Mouse (Mus musculus) liver, embryonic 14.5 days (tissue): ENCODE data around the gene Ralgps1. TPM values are rescaled to one million over a fixed set of nuclear protein-coding genes. Genes with fewer than 3 reads are reported as not detected.
A peak's percentile ranks its signal among the peaks of the same experiment; 100 is the strongest.
"Not testable (repeated sequence)": the region's sequence is repeated elsewhere in the genome, so short reads cannot be mapped to it uniquely, and the experiment has no call there.

Experiments
- ATAC-seq: fragments of 200-750 bp; cut with Nextera tagmentation; 2 replicates; pipeline ENCODE4 v1.8.0; 2017; ENCODE audit warnings: moderate number of reproducible peaks, mild to moderate bottlenecking, moderate library complexity; ENCODE audit not compliant: insufficient read depth
- DNase-seq, 3 experiments: peaks; one replicate each; pipeline ENCODE4 v3.0.0-alpha.2; 2012 to 2013; ENCODE audit warnings: low read depth in 3 of 3, low spot score in 3 of 3
- H3K27ac ChIP-seq: fragments of 300-500 bp; sonication (generic); 2 replicates; pipeline ENCODE4 v1.5.1; 2014; ENCODE audit warnings: moderate library complexity, mild to moderate bottlenecking, control low read depth, inconsistent platforms
- H3K27me3 ChIP-seq: fragments of 300-500 bp; sonication (generic); 2 replicates; pipeline ENCODE4 v1.6.1; 2014; ENCODE audit warnings: mild to moderate bottlenecking, low read length, moderate library complexity; ENCODE audit not compliant: control insufficient read depth, insufficient read depth
- H3K36me3 ChIP-seq: fragments of 300-500 bp; sonication (generic); replicated peaks from 2 replicates; pipeline ENCODE4 v1.6.1; 2014; ENCODE audit warnings: low read depth; ENCODE audit not compliant: control insufficient read depth, insufficient read depth
- H3K4me1 ChIP-seq, 2 experiments: fragments of 200-500 bp in 1 of 2; fragments of 300-500 bp in 1 of 2; sonication (generic) in 1 of 2; replicated peaks; 2 replicates each; pipeline ENCODE4 v1.6.1; 2012 to 2014; ENCODE audit warnings: antibody characterized with exemption in 1 of 2, inconsistent platforms in 1 of 2, low read length in 1 of 2; ENCODE audit not compliant: control insufficient read depth in 2 of 2, insufficient read depth in 2 of 2
- H3K4me2 ChIP-seq: fragments of 300-500 bp; sonication (generic); 2 replicates; pipeline ENCODE4 v1.6.1; 2014; ENCODE audit warnings: low read depth, mild to moderate bottlenecking, control low read depth, moderate library complexity
- H3K4me3 ChIP-seq, 2 experiments: fragments of 200-500 bp in 1 of 2; fragments of 300-500 bp in 1 of 2; sonication (generic) in 1 of 2; 2 replicates each; pipeline ENCODE4 v1.5.1; 2012 to 2014; ENCODE audit warnings: low read depth in 2 of 2, low read length in 2 of 2, mild to moderate bottlenecking in 2 of 2, control low read depth in 1 of 2, inconsistent platforms in 1 of 2, moderate library complexity in 1 of 2; ENCODE audit not compliant: insufficient read depth in 1 of 2
- H3K9ac ChIP-seq: fragments of 300-500 bp; sonication (generic); replicated peaks from 2 replicates; pipeline ENCODE4 v1.6.1; 2014; ENCODE audit warnings: mild to moderate bottlenecking, control low read depth, moderate library complexity
- H3K9me3 ChIP-seq: fragments of 300-500 bp; sonication (generic); 2 replicates; pipeline ENCODE4 v1.6.1; 2016; ENCODE audit warnings: low read length, mixed read lengths; ENCODE audit not compliant: control insufficient read depth
- CTCF ChIP-seq: IDR thresholded peaks from 2 replicates; pipeline ENCODE4 v1.5.1; 2016; ENCODE audit warnings: antibody characterized with exemption, low read depth, control low read depth
- EP300 ChIP-seq: IDR thresholded peaks from 2 replicates; pipeline ENCODE4 v1.6.1; 2016; ENCODE audit warnings: antibody characterized with exemption, low read depth
- WGBS: fragments of 180-500 bp; shearing (Covaris S2); extraction: QIAGEN DNeasy Blood & Tissue Kit; methylation state at CpG from one replicate; pipeline ENCODE4 v1.1.7; 2014; ENCODE audit not compliant: insufficient replicate concordance; 5-methylcytosine and 5-hydroxymethylcytosine counted together
- polyA plus RNA-seq, 2 experiments: library from polyadenylated mRNA; depleted of rRNA in 1 of 2; stranded (reverse) in 1 of 2; unstranded in 1 of 2; fragments of >200 nt; fragmentation: Nextera tagmentation in 1 of 2; extraction: Ambion mirVana in 1 of 2; gene quantifications; 2 replicates each; pipeline versions ENCODE4 v1.2.1 to v1.2.3; 2012 to 2014

Gene Ralgps1
- polyA plus RNA-seq, 2 experiments, result 0.58 to 0.71 TPM

- ATAC-seq (no peak), DNase-seq (no peak)
- 66% methylated on average over 5 of the region's 5 CpGs for WGBS
- TF ChIP-seq EP300 (no peak), CTCF (no peak)
- no peak overlapping the region for H3K4me3 ChIP-seq
- no peak overlapping the region for H3K27ac ChIP-seq
- H3K27me3 ChIP-seq, result no peaks in the 10 kb centered on the region
- H3K9me3 ChIP-seq, result no peaks in the 10 kb centered on the region
- no peaks in the 10 kb centered on the region for H3K36me3 ChIP-seq
- peaks cover 0 to 4% of the 10 kb centered on the region in 2 experiments; a peak in 1 of 4 replicates for H3K4me1 ChIP-seq
- H3K9ac ChIP-seq, result no peak overlapping the region
- H3K4me2 ChIP-seq, result peak overlapping the region; percentile 30
Measured at GRCm38 (mm10) chr2:33215177-33215699, 156.0 kb downstream of the Ralgps1 start.

- not testable (repeated sequence) for H3K27me3 ChIP-seq, H3K27ac ChIP-seq, H3K4me1 ChIP-seq, ATAC-seq, H3K4me2 ChIP-seq, H3K9me3 ChIP-seq, H3K36me3 ChIP-seq, H3K4me3 ChIP-seq, H3K9ac ChIP-seq, DNase-seq
- WGBS, result 70% methylated on average over 11 of the region's 11 CpGs
Measured at GRCm38 (mm10) chr2:33211263-33211662, 160.0 kb downstream of the Ralgps1 start.

- Histone ChIP-seq H3K4me2 (no peak overlapping the region), H3K4me1 (peaks cover 0 to 2% of the 10 kb centered on the region in 2 experiments; a peak in 1 of 4 replicates), H3K4me3 (no peak overlapping the region), H3K9ac (no peak overlapping the region), H3K9me3 (no peaks in the 10 kb centered on the region), H3K27ac (no peak overlapping the region), H3K36me3 (no peaks in the 10 kb centered on the region), H3K27me3 (no peaks in the 10 kb centered on the region)
- peak in 2 of 3 experiments; percentile 10 to 17 for DNase-seq
- peak; percentile 61 for ATAC-seq
- TF ChIP-seq EP300, result no peak
- TF ChIP-seq CTCF, result no peak
- 54% methylated on average over 2 of the region's 2 CpGs for WGBS
Measured at GRCm38 (mm10) chr2:33210841-33211240, 160.4 kb downstream of the Ralgps1 start.

- Histone ChIP-seq H3K4me3 (no peak overlapping the region), H3K27ac (no peak overlapping the region), H3K9ac (no peak overlapping the region), H3K27me3 (no peaks in the 10 kb centered on the region), H3K9me3 (no peaks in the 10 kb centered on the region), H3K4me1 (no peaks in the 10 kb centered on the region; a peak in 1 of 4 replicates), H3K36me3 (no peaks in the 10 kb centered on the region), H3K4me2 (no peak overlapping the region)
- WGBS, result 56% methylated on average over 5 of the region's 5 CpGs
- TF ChIP-seq EP300, result no peak
- no peak for ATAC-seq
- no peak for DNase-seq
Measured at GRCm38 (mm10) chr2:33208134-33208533, 163.2 kb downstream of the Ralgps1 start.

GRCm38 (mm10) chr2:33207069-33207468 is 164.2 kb downstream of the Ralgps1 start:
- Histone ChIP-seq H3K9ac (no peak overlapping the region), H3K4me3 (no peak overlapping the region), H3K4me2 (no peak overlapping the region), H3K9me3 (no peaks in the 10 kb centered on the region), H3K36me3 (no peaks in the 10 kb centered on the region), H3K4me1 (no peaks in the 10 kb centered on the region; a peak in 1 of 4 replicates), H3K27ac (no peak overlapping the region), H3K27me3 (no peaks in the 10 kb centered on the region)
- ATAC-seq (no peak), DNase-seq (no peak)
- WGBS, result 52% methylated on average over 4 of the region's 4 CpGs
- TF ChIP-seq EP300, result no peak
- no peak for TF ChIP-seq CTCF
